Mouse (Mus musculus): ENCODE results near the gene Cep41.

Cep41 gene

DNA sequence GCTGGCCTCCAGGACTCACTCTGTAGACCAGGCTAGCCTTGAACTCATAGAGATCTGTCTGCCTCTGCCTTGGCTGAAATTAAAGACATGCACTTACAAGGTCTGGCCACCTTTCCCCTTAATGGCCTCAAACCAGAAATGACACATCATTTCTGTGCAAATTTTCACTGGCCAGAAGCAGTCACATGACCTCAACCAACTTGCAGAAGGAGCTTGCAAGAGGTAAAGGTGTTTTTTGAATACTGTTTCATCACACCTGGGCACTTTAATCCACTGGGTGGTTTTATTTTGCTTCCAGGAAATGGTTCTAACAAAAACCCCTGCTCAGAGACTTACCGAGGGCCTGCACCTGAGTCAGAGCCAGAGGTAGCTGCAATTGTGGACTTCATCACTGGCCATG, 63.6 kb downstream of the Cep41 start:
- in situ Hi-C loops (cut with MboI, MseI), result no loop called here

- in situ Hi-C loops (cut with MboI, MseI), result no loop called here
Observed at GRCm38 (mm10) chr6:30628152-30628551, 65.4 kb downstream of the Cep41 start.

DNA sequence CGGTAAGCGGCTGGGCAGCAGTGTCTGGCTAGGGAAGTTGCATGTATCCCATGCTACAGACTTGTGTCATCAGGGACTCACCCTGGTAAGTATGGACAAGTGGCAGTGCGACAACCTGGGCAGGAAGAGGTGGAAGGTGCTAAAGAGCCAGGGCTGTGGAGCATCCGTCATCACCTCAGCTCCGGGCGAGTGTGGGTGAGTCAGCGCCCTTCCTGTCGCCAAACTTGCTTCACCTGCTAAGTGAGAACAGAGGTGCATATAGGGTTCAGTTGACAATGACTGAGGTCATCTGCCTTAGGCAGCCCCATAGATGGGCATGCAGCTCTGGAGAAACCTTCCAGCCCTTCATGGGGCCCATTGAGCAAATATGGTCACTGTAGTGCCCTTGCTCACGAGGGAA, 68.8 kb downstream of the Cep41 start:
- in situ Hi-C loops (cut with MboI, MseI), result no loop called here

DNA sequence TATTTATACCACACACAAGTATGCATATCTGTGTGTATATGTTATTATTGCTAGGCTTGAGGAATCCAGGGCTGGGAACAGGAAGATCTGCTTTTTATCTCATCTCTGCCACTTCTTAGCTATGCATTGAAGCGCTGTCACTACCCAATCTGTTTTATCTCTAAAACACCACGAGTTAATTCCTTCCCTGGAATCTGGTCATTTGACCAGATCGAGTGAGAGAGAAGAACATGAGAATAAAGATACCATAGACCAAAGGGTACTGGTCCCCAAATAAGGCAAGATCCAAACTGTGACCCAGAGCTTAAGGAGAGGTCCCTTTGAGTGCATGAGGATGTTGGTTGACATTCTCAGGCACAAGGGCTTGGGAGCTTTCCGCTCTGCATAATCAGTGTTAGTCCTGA, 71.6 kb downstream of the Cep41 start:
- in situ Hi-C loops (cut with MboI, MseI), result no loop called here

GRCm38 (mm10) chr6:30620994-30621393, 72.6 kb downstream of the Cep41 start:
- in situ Hi-C loops (cut with MboI, MseI), result no loop called here

- in situ Hi-C loops (cut with MboI, MseI), result no loop called here
Observed at GRCm38 (mm10) chr6:30620591-30620990, 73.0 kb downstream of the Cep41 start.

DNA sequence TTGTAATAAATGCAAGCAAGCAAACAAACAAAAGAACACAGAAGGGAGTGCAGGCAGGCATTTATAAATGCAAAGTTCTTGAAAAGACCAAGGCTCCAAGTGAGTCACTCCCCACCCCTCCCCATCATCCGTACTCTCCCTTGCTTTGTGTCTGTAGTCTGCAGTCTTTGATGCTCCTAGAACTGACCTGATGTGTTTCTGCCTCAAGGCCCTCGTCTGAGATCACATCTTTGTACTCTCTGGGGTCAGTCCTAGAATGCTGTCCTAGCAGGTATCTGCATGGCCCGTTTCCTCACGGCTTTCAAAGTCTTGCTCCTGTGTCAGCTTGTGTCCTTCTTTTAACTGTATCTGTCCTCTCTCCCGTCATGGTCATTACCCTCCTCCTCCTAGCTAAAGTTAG, 73.9 kb downstream of the Cep41 start:
- in situ Hi-C loops (cut with MboI, MseI), result no loop called here

DNA sequence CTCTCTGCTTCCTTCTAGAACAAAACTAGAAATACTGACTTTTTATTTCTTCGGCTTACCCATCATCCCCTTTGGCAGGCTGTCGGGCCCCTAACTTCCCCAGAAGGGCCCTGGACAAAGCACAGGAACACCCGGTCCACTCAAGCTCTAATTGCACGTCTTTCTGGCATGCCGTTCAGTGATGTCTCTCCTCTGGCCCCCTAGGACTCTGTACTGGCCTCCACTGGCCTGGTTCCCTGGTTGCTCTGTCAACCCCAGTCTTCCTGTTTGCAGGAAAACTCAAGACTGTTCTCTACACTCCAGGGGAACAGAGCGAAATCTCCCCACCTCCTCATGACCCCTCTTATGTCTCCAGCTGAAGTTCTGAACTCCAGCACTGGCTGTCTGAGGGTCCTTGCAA, 74.8 kb downstream of the Cep41 start:
- in situ Hi-C loops (cut with MboI, MseI), result no loop called here

DNA sequence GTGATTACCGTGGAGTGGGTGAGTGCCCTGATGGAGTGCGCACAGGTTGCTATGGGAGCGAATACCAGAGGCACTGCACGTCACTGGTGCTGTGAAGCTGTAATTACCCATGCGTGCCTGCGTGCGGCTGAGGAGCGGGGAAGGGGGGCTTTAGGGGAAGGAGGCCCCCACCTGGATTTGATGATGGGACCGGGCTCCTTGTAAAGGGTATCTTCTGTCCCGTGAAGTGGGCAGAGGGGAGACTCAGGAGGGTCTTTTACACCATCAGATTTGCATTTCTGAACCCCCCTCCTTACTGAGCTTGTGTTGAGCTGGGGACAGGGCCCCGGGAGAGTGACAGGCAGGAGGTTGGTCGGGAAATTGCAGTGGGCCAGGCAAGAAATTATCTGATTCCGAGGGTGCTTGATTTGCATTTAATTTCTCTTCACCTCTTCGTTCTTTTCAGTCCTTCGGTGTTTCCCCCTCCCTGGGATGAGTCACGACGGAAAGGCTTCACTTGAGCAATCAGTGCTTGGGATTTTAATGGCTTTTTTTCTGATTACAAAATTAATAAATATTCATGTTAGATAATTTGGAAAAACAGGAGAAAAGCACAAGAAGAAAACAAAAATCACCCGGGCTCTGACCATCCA, 75.5 kb downstream of the Cep41 start:
- in situ Hi-C loops (cut with MboI, MseI), result no loop called here

GRCm38 (mm10) chr6:30617020-30617958, 76.3 kb downstream of the Cep41 start:
- in situ Hi-C loops (cut with MboI, MseI), result no loop called here

DNA sequence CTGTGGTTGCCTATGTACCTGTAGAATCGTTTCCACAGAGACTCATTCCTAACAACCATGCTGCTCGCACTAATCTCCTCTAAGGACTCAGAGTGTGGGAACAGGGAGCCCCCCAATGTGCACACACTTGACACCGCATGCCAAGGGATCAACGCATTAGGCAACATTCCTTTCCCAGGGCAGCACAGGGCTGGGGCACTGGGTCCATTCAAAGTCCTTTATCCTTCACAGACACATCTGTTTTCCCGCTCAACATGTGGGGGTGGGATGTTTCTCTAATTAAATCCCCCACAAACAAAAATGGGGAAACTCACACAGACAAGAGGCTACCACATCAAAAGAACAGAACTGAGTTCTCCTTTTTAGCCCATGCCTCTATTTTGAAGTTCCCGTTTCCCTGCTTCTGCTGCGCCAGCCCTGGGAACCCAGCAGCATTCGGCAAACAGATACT, 77.0 kb downstream of the Cep41 start:
- in situ Hi-C loops (cut with MboI, MseI), result no loop called here

DNA sequence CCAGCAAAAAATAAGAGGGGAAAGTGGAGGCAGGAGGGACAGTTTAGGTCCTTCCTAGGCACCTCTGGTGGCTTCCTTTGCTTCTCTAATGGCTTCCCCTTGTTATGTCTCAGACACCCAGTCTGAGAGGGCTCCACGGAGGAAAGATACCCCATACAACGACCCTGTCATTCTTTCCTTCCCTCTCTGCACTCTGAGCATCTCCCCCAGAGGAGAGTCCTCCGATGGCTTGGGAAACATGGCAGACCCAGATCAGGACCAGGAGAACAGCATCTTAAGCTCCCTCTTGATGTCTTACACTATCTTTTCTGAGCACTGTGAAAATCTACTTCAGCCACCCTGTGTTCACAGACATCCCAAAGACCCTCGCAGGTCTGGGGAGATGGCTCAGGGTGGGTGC, 77.8 kb downstream of the Cep41 start:
- in situ Hi-C loops (cut with MboI, MseI), result no loop called here

GRCm38 (mm10) chr6:30614251-30614650, 79.3 kb downstream of the Cep41 start:
- in situ Hi-C loops (cut with MboI, MseI), result no loop called here

GRCm38 (mm10) chr6:30611212-30611611, 82.3 kb downstream of the Cep41 start:
- in situ Hi-C loops (cut with MboI, MseI), result no loop called here

GRCm38 (mm10) chr6:30610710-30611109, 82.8 kb downstream of the Cep41 start, which contains the start of gene Cpa5:
TSS of gene Cpa5 (plus strand) at chr6:30611010.
- in situ Hi-C loops (cut with MboI, MseI), result no loop called here

DNA sequence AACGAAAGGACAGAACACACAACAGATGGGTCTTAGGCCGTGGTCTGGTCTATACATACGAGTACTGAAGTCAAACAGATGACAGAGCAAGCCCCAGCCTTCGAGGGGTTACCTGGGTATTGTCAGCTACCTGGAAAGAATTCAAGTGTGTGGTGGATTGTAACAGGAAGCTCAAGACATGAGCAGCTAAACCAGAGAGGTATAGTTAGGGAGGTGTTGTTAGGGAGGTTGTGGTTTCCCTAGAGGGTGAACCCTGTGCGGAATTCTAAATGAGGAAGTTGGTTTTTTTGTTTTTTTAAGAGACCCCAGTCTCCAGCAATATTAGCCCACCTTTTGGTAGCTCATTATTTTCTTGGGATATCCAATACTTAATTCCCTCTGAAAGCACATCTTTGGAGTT, 87.9 kb downstream of the Cep41 start:
- in situ Hi-C loops (cut with MboI, MseI), result no loop called here

- in situ Hi-C loops (cut with MboI, MseI), result no loop called here
Observed at GRCm38 (mm10) chr6:30605111-30605510, 88.4 kb downstream of the Cep41 start.

GRCm38 (mm10) chr6:30604342-30604867, 89.1 kb downstream of the Cep41 start:
- in situ Hi-C loops (cut with MboI, MseI), result no loop called here
